Mouse (Mus musculus) midbrain, embryonic 14.5 days (tissue): ENCODE data around the gene Nle1. TPM values are rescaled to one million over a fixed set of nuclear protein-coding genes. Genes with fewer than 3 reads are reported as not detected.

ENCODE experiments used
- polyA plus RNA-seq: library from polyadenylated mRNA; unstranded; fragments of >200 nt; fragmentation: Nextera tagmentation; extraction: Ambion mirVana; gene quantifications from 2 replicates; pipeline ENCODE4 v1.2.1, GENCODE M21; 2014

Nle1 gene
- polyA plus RNA-seq, 1 experiment from 2014 or later: 28.0 TPM

Other genes with a start within 250 kb of the Nle1 start
- 0.46 and 0.55 TPM in 2 replicates for gene Cct6b, start 144.1 kb downstream of the Nle1 start, polyA plus RNA-seq
- 24.2 and 26.9 TPM in 2 replicates for gene Zfp830, start 144.1 kb downstream of the Nle1 start, polyA plus RNA-seq
- gene Lig3, start 127.3 kb downstream of the Nle1 start, polyA plus RNA-seq: 23.0 and 35.3 TPM in 2 replicates
- 2.6 and 4.2 TPM in 2 replicates for gene Rffl, start 37.2 kb downstream of the Nle1 start, polyA plus RNA-seq
- gene Rad51d, start 17.8 kb downstream of the Nle1 start, polyA plus RNA-seq: 11.4 and 17.2 TPM in 2 replicates
- 0.30 and 0.38 TPM in 2 replicates for gene Fndc8, start 16.3 kb downstream of the Nle1 start, polyA plus RNA-seq
- 0.32 and 0.84 TPM in 2 replicates for gene Unc45b, start 2.1 kb upstream of the Nle1 start, polyA plus RNA-seq
- gene Slfn5, start 42.9 kb upstream of the Nle1 start, polyA plus RNA-seq: 0.98 and 2.6 TPM in 2 replicates
- gene Slfn9, start 83.4 kb upstream of the Nle1 start, polyA plus RNA-seq: 1.2 and 3.1 TPM in 2 replicates
- gene Slfn8, start 112.4 kb upstream of the Nle1 start, polyA plus RNA-seq: 0.07 and 0.54 TPM in 2 replicates
- gene Slfn2, start 156.7 kb upstream of the Nle1 start, polyA plus RNA-seq: 0.22 and 3.1 TPM in 2 replicates
- gene Slfn1, start 208.4 kb upstream of the Nle1 start, polyA plus RNA-seq: 0.51 TPM in 1 of 2 replicates, not detected in the other